Mouse (Mus musculus): Measurements from ENCODE around the gene Myom1.

DNA sequence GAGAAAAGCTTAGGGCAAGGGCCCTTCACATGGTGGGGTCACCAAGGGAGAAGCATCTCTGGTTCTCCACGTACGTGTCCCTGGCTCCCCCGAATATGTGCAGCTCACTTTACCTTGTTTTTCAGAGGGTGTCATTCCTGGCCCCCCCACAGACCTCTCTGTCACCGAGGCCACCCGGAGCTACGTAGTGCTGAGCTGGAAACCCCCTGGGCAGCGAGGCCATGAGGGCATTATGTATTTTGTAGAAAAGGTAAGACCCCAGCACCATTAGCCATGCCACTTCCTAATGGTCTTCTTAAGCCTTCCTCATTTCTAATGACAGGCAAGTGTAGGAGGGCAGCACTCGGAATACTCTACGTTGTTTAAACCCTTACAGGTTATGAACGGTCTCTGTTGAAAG lies 69.5 kb downstream of the Myom1 start:
- no peak for TF ChIP-seq POLR2A (IDR thresholded peaks at IDR 0.05; ENCODE audit: low read depth, low read length)
- TF ChIP-seq CTCF (IDR thresholded peaks at IDR 0.05; ENCODE audit: extremely low read depth, insufficient read depth, insufficient read length, insufficient replicate concordance): no peak

Measured in spleen, adult 2 months (tissue).